Mouse (Mus musculus) lung, adult 2 months (tissue): ENCODE data around the gene Lad1. TPM values are rescaled to one million over a fixed set of nuclear protein-coding genes. Genes with fewer than 3 reads are reported as not detected.

Experiments used
- DNase-seq: peaks from one replicate; pipeline ENCODE4 v3.0.0; 2022
- H3K4me1 ChIP-seq: fragments of 200-500 bp; 2 replicates; pipeline ENCODE4 v1.6.1; 2011; ENCODE audit warnings: low read length; ENCODE audit not compliant: control insufficient read depth, insufficient read depth
- H3K4me3 ChIP-seq: fragments of 200-500 bp; replicated peaks from 2 replicates; pipeline ENCODE3; 2011; ENCODE audit warnings: low read depth, mild to moderate bottlenecking, control low read depth, low read length; ENCODE audit errors: extremely low read depth
- CTCF ChIP-seq: fragments of 200-500 bp; IDR thresholded peaks from 2 replicates; pipeline ENCODE4 v1.5.1; 2011; ENCODE audit warnings: mild to moderate bottlenecking, low read length, control low read depth; ENCODE audit not compliant: insufficient read depth
- POLR2A ChIP-seq: fragments of 200-500 bp; IDR thresholded peaks from 2 replicates; pipeline ENCODE4 v1.6.1; 2011; ENCODE audit warnings: low read depth, mild to moderate bottlenecking, control low read depth, low read length, borderline replicate concordance; ENCODE audit errors: extremely low read depth
- WGBS: fragments of 180-500 bp; shearing (Covaris S2); methylation state at CpG from one replicate; pipeline ENCODE4 v1.1.7; 2018; 5-methylcytosine and 5-hydroxymethylcytosine counted together
- polyA plus RNA-seq: library from polyadenylated mRNA; depleted of rRNA; stranded (reverse); fragments of >200 nt; gene quantifications from 2 replicates; pipeline ENCODE4 v1.2.3, GENCODE M21; 2012; rRNA removed

Gene Lad1
- polyA plus RNA-seq: 6.9 and 43.2 TPM in 2 replicates

- no peaks in the 10 kb centered on the region; the same call in 1 of the 2 replicates for H3K4me1 ChIP-seq
- H3K4me3 ChIP-seq: peak within 1 kb of the TSS; percentile 39
- TF ChIP-seq POLR2A (no peak), CTCF (no peak)
- peak; percentile 73 for DNase-seq
- under 1% methylated on average over 63 of the region's 63 CpGs for WGBS
Measured at GRCm38 (mm10) chr1:135818481-135819086, at the start of gene Lad1. Gene Lad1 (plus strand): TSS chr1:135818598.

DNA sequence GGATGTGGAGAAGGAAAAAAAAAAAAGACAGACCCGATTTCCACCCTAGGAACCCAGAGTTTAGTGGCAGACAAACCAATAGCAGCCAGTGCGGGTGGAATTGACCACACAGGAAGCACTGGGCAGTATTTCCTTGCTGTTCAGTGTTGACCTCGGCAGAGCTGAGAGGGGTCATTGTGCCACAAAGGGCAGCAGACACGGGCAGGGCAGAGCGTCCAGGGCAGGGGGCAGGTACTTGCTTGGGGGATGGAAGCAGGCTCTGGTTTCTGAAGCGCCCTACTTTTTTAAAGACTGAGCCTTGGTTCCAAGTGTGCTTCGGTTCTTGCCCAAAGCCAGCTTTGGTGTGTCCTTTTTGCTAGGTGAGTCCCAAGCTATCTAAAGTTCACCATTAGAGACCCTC, 48.2 kb upstream of the Lad1 start:
- Histone ChIP-seq H3K4me3 (no peak overlapping the region), H3K4me1 (peaks cover 15% of the 10 kb centered on the region)
- WGBS: 51% methylated on average over 7 of the region's 7 CpGs
- TF ChIP-seq POLR2A: no peak
- no peak for TF ChIP-seq CTCF
- no peak for DNase-seq

DNA sequence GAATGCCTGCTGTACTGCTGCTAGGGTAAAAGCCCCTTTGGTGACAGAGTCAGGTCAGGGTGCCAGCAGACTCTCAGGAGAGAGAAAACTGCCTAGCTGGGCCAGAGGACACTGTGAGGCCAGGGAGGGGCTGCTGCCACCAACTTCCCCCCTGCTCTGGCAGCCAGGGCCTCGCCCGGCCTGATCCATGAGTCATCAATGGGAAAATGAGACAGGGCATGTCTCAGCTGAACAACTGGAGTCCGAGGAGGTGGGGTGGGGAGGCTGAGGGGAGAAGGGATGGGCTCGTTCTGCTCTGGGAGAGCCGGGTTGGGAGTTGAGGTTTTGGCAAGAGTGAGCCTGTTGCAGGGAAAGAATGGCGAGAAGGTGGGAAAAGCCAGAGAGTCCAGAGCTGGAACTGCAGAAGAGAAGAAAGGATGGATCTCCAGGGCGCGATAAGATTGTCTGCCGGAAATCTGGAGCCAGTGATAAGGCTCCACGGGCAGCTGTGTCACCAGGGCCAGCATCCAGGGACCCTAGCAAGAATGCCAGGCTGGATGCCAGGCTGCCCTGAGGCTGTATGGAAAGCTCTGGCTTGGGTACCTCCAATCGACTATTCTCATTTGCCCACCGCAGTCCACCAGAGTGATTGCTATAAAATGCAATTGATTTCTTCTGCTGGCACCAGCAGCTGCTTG, 47.4 kb upstream of the Lad1 start:
- WGBS: 32% methylated on average over 12 of the region's 12 CpGs
- DNase-seq: no peak
- peaks cover 12% of the 10 kb centered on the region for H3K4me1 ChIP-seq
- no peak for TF ChIP-seq CTCF
- TF ChIP-seq POLR2A: no peak
- H3K4me3 ChIP-seq: no peak overlapping the region

GRCm38 (mm10) chr1:135771573-135771970, 46.8 kb upstream of the Lad1 start:
- 65% methylated on average over 8 of the region's 8 CpGs for WGBS
- DNase-seq: no peak
- H3K4me3 ChIP-seq: no peak overlapping the region
- TF ChIP-seq CTCF: no peak
- peaks cover 16% of the 10 kb centered on the region for H3K4me1 ChIP-seq

GRCm38 (mm10) chr1:135776596-135776995, 41.8 kb upstream of the Lad1 start:
- no peak for DNase-seq
- no peak for TF ChIP-seq CTCF
- TF ChIP-seq POLR2A: no peak
- Histone ChIP-seq H3K4me1 (peaks cover 14% of the 10 kb centered on the region), H3K4me3 (no peak overlapping the region)

DNA sequence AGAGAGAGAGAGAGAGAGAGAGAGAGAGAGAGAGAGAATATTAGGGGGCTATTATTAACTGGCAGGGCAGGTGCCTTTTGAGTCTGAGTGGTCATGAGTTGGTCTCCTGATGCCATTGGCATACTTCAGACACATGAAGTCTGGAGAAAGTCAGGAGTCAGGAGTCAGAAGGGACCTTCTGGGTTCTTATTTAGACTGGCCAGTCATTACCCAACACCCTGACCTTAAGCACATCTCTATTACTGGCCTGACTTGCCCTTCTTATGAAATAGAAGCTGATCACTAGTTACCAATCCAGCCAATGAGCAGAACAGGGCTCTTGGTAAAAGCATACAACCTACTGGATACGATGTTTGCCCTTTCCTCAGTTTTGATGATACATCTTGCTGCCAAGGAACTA, 41.4 kb upstream of the Lad1 start:
- TF ChIP-seq CTCF (no peak), POLR2A (no peak)
- Histone ChIP-seq H3K4me1 (peaks cover 14% of the 10 kb centered on the region), H3K4me3 (no peak overlapping the region)
- no peak for DNase-seq
- 85% methylated on average over 1 of the region's 1 CpGs for WGBS

GRCm38 (mm10) chr1:135778780-135779535, 39.4 kb upstream of the Lad1 start, which contains the start of gene Tnni1:
Gene Tnni1 (plus strand): TSS chr1:135779434.
- Histone ChIP-seq H3K4me3 (no peak within 1 kb of the TSS), H3K4me1 (peaks cover 14% of the 10 kb centered on the region)
- 12% methylated on average over 22 of the region's 22 CpGs for WGBS
- no peak for DNase-seq
- TF ChIP-seq CTCF (no peak), POLR2A (no peak)

GRCm38 (mm10) chr1:135780649-135781048, 37.7 kb upstream of the Lad1 start:
- Histone ChIP-seq H3K4me1 (peaks cover 14% of the 10 kb centered on the region), H3K4me3 (no peak overlapping the region)
- TF ChIP-seq POLR2A (no peak), CTCF (no peak)
- WGBS: 70% methylated on average over 4 of the region's 4 CpGs
- no peak for DNase-seq

- H3K4me3 ChIP-seq: no peak overlapping the region
- TF ChIP-seq CTCF (peak; percentile 98), POLR2A (no peak)
- WGBS: 10% methylated on average over 13 of the region's 13 CpGs
- H3K4me1 ChIP-seq: peaks cover 13% of the 10 kb centered on the region
- DNase-seq: peak; percentile 75
Measured at GRCm38 (mm10) chr1:135781220-135781619, 37.2 kb upstream of the Lad1 start.

DNA sequence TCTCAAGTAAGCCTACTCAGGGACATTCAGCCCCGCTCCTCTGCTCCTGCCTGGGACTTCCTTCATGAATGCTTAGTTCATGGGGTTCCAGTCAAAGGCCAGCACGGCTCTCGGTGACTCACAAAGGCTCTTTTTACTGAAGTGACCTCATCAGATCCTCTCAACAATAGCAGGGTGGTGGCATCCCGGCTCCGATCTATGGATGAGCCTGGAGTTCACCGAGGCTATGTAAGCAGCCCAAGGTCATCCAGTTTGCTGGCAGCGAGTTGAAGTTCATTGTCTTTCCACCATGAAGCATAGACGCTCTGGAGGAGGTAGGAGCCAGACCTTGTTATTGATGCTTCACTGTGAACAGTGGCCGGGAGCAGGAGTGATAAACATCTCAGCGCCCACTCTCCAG, 35.6 kb upstream of the Lad1 start:
- Histone ChIP-seq H3K4me1 (peaks cover 8% of the 10 kb centered on the region), H3K4me3 (no peak overlapping the region)
- WGBS: 49% methylated on average over 10 of the region's 10 CpGs
- TF ChIP-seq CTCF: no peak
- TF ChIP-seq POLR2A: no peak
- DNase-seq: no peak

DNA sequence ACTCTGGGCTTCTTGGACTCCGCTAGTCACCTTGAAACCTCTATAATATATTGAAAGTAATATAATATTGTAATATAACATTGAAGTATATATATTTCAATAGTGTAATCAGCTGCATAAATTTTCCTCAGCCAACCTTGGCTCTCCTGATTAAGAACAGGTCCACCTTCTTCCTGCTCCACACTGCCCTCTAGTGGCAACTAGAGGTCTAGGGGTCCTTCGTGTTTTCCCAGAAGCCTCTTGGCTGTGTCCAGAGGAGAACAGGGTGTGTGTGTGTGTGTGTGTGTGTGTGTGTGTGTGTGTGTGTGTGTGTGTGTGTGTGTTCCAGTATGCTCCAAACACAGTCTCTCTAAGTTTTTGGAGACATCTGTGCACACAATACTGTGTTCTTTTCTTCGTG, 30.6 kb upstream of the Lad1 start:
- TF ChIP-seq CTCF (peak; percentile 74), POLR2A (no peak)
- peaks cover 3% of the 10 kb centered on the region; the same call in 1 of the 2 replicates for H3K4me1 ChIP-seq
- peak; percentile 61 for DNase-seq
- 50% methylated on average over 3 of the region's 3 CpGs for WGBS
- H3K4me3 ChIP-seq: no peak overlapping the region
